Mouse (Mus musculus): ENCODE measurements around the gene Magi2. TPM values are rescaled to one million over a fixed set of nuclear protein-coding genes. Genes with fewer than 3 reads are reported as not detected.

Gene Magi2
- polyA plus RNA-seq, 1 experiment from 2014 or later = 7.3 TPM

GRCm38 (mm10) chr5:19717296-19717695 is 490.5 kb downstream of the Magi2 start:
- Histone ChIP-seq H3K27me3 (ENCODE audit: control insufficient read depth, insufficient read depth, low read length) (no peaks in the 10 kb centered on the region), H3K9ac (replicated peaks; ENCODE audit: low read depth, low read length) (no peak overlapping the region), H3K4me2 (replicated peaks; ENCODE audit: low read depth, low read length) (no peak overlapping the region), H3K9me3 (ENCODE audit: control insufficient read depth, low read depth, low read length) (no peaks in the 10 kb centered on the region), H3K4me3 (ENCODE audit: low read depth, low read length) (no peak overlapping the region), H3K4me1 (ENCODE audit: control insufficient read depth, insufficient read depth, low read length) (no peaks in the 10 kb centered on the region), H3K36me3 (ENCODE audit: control insufficient read depth, insufficient read depth, low read length) (no peaks in the 10 kb centered on the region), H3K27ac (ENCODE audit: low read length) (no peak overlapping the region)
- WGBS = 79% methylated on average over 2 of the region's 2 CpGs
- no peak for ATAC-seq (ENCODE audit: insufficient number of reproducible peaks, insufficient read depth, low FRiP score, low read depth)

DNA sequence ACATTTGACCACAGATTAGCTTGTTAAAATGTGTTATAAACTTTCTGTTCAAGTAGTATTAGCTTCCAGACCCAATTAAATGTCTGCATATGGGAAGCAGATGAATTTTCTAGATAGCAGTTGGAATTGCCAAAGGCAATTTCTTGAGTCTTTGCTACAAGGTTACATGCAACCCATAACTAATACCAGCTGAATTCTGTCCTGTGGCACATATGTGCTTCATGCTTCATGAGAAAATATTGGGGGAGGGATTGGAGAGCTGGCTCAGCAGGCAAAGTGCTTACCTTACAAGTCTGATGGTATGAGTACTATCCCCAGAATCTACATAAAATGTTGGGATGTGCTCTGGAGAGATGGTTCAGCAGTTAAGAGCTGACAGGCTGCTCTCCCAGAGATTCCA is 499.4 kb downstream of the Magi2 start:
- no peaks in the 10 kb centered on the region for H3K36me3 ChIP-seq (ENCODE audit: control insufficient read depth, insufficient read depth, low read length)
- H3K9me3 ChIP-seq (ENCODE audit: control insufficient read depth, low read depth, low read length) = no peaks in the 10 kb centered on the region
- no peak overlapping the region for H3K4me2 ChIP-seq (replicated peaks; ENCODE audit: low read depth, low read length)
- no peak overlapping the region for H3K27ac ChIP-seq (ENCODE audit: low read length)
- ATAC-seq (ENCODE audit: insufficient number of reproducible peaks, insufficient read depth, low FRiP score, low read depth) = no peak
- H3K4me1 ChIP-seq (ENCODE audit: control insufficient read depth, insufficient read depth, low read length) = no peaks in the 10 kb centered on the region
- H3K9ac ChIP-seq (replicated peaks; ENCODE audit: low read depth, low read length) = no peak overlapping the region
- no peaks in the 10 kb centered on the region for H3K27me3 ChIP-seq (ENCODE audit: control insufficient read depth, insufficient read depth, low read length)
- no peak overlapping the region for H3K4me3 ChIP-seq (ENCODE audit: low read depth, low read length)

- H3K4me1 ChIP-seq (ENCODE audit: control insufficient read depth, insufficient read depth, low read length) = no peaks in the 10 kb centered on the region
- H3K9ac ChIP-seq (replicated peaks; ENCODE audit: low read depth, low read length) = no peak overlapping the region
- H3K27ac ChIP-seq (ENCODE audit: low read length) = no peak overlapping the region
- H3K27me3 ChIP-seq (ENCODE audit: control insufficient read depth, insufficient read depth, low read length) = no peaks in the 10 kb centered on the region
- no peak overlapping the region for H3K4me3 ChIP-seq (ENCODE audit: low read depth, low read length)
- ATAC-seq (ENCODE audit: insufficient number of reproducible peaks, insufficient read depth, low FRiP score, low read depth) = no peak
- no peak overlapping the region for H3K4me2 ChIP-seq (replicated peaks; ENCODE audit: low read depth, low read length)
- H3K9me3 ChIP-seq (ENCODE audit: control insufficient read depth, low read depth, low read length) = no peaks in the 10 kb centered on the region
- 82% methylated on average over 2 of the region's 2 CpGs for WGBS
- H3K36me3 ChIP-seq (ENCODE audit: control insufficient read depth, insufficient read depth, low read length) = no peaks in the 10 kb centered on the region
Measured at GRCm38 (mm10) chr5:19745376-19745775, 518.5 kb downstream of the Magi2 start.

DNA sequence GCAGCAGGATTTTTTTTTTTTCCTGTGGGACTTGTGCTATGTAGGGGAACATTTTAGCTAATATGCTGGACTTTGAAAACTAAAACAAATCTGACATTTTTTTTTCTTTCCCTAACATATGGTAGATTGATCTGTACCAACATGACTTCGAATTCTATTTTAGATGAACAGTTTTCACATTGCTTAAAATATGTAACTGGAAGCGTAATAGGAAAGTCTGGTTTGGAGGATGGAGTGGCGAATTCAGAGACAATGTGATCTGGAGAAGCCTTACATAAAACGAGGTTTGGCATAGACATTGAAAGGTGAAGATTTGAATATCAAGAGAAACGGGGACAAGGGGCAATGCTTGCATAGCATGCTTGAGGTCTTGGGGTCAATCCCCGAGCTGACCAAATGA is 519.1 kb downstream of the Magi2 start:
- Histone ChIP-seq H3K27me3 (ENCODE audit: control insufficient read depth, insufficient read depth, low read length) (no peaks in the 10 kb centered on the region), H3K36me3 (ENCODE audit: control insufficient read depth, insufficient read depth, low read length) (no peaks in the 10 kb centered on the region), H3K27ac (ENCODE audit: low read length) (no peak overlapping the region), H3K4me1 (ENCODE audit: control insufficient read depth, insufficient read depth, low read length) (no peaks in the 10 kb centered on the region), H3K9ac (replicated peaks; ENCODE audit: low read depth, low read length) (no peak overlapping the region), H3K4me2 (replicated peaks; ENCODE audit: low read depth, low read length) (no peak overlapping the region), H3K9me3 (ENCODE audit: control insufficient read depth, low read depth, low read length) (no peaks in the 10 kb centered on the region), H3K4me3 (ENCODE audit: low read depth, low read length) (no peak overlapping the region)
- 74% methylated on average over 6 of the region's 6 CpGs for WGBS
- ATAC-seq (ENCODE audit: insufficient number of reproducible peaks, insufficient read depth, low FRiP score, low read depth) = no peak

- Histone ChIP-seq H3K9me3 (ENCODE audit: control insufficient read depth, low read depth, low read length) (no peaks in the 10 kb centered on the region), H3K27me3 (ENCODE audit: control insufficient read depth, insufficient read depth, low read length) (no peaks in the 10 kb centered on the region), H3K4me2 (replicated peaks; ENCODE audit: low read depth, low read length) (no peak overlapping the region), H3K36me3 (ENCODE audit: control insufficient read depth, insufficient read depth, low read length) (no peaks in the 10 kb centered on the region), H3K27ac (ENCODE audit: low read length) (no peak overlapping the region), H3K4me3 (ENCODE audit: low read depth, low read length) (no peak overlapping the region), H3K9ac (replicated peaks; ENCODE audit: low read depth, low read length) (no peak overlapping the region), H3K4me1 (ENCODE audit: control insufficient read depth, insufficient read depth, low read length) (no peaks in the 10 kb centered on the region)
- 80% methylated on average over 12 of the region's 12 CpGs for WGBS
- no peak for ATAC-seq (ENCODE audit: insufficient number of reproducible peaks, insufficient read depth, low FRiP score, low read depth)
Measured at GRCm38 (mm10) chr5:19746865-19747514, 520.2 kb downstream of the Magi2 start.

DNA sequence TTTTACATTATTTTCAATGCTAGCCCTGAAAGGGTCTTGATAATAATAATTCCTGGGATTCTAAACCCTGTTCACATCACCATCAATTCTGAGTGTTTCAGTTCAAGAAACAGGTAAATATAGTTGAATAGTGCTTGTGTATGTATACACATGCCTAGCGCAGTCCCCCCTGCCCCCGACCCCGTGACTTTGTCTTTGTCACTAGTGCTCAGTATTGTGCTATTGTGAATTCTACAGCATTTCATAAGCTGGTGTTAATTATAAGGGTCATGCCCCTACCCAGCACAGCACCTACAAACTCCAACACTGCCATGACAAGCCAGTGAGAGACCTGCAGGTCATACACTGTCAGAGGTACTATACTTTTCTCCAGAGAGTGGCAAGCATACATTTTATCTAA is 520.8 kb downstream of the Magi2 start:
- Histone ChIP-seq H3K4me1 (ENCODE audit: control insufficient read depth, insufficient read depth, low read length) (no peaks in the 10 kb centered on the region), H3K4me2 (replicated peaks; ENCODE audit: low read depth, low read length) (no peak overlapping the region), H3K4me3 (ENCODE audit: low read depth, low read length) (no peak overlapping the region), H3K27ac (ENCODE audit: low read length) (no peak overlapping the region), H3K36me3 (ENCODE audit: control insufficient read depth, insufficient read depth, low read length) (no peaks in the 10 kb centered on the region), H3K9ac (replicated peaks; ENCODE audit: low read depth, low read length) (no peak overlapping the region), H3K9me3 (ENCODE audit: control insufficient read depth, low read depth, low read length) (no peaks in the 10 kb centered on the region), H3K27me3 (ENCODE audit: control insufficient read depth, insufficient read depth, low read length) (no peaks in the 10 kb centered on the region)
- 92% methylated on average over 3 of the region's 3 CpGs for WGBS
- ATAC-seq (ENCODE audit: insufficient number of reproducible peaks, insufficient read depth, low FRiP score, low read depth) = no peak

GRCm38 (mm10) chr5:19779224-19779623 is 552.4 kb downstream of the Magi2 start:
- Histone ChIP-seq H3K4me2 (replicated peaks; ENCODE audit: low read depth, low read length) (no peak overlapping the region), H3K4me1 (ENCODE audit: control insufficient read depth, insufficient read depth, low read length) (no peaks in the 10 kb centered on the region), H3K27ac (ENCODE audit: low read length) (no peak overlapping the region), H3K9ac (replicated peaks; ENCODE audit: low read depth, low read length) (no peak overlapping the region), H3K27me3 (ENCODE audit: control insufficient read depth, insufficient read depth, low read length) (no peaks in the 10 kb centered on the region), H3K36me3 (ENCODE audit: control insufficient read depth, insufficient read depth, low read length) (no peaks in the 10 kb centered on the region), H3K4me3 (ENCODE audit: low read depth, low read length) (no peak overlapping the region), H3K9me3 (ENCODE audit: control insufficient read depth, low read depth, low read length) (no peaks in the 10 kb centered on the region)
- no peak for ATAC-seq (ENCODE audit: insufficient number of reproducible peaks, insufficient read depth, low FRiP score, low read depth)
- WGBS = 59% methylated on average over 1 of the region's 1 CpGs

GRCm38 (mm10) chr5:19780076-19780475 is 553.2 kb downstream of the Magi2 start:
- no peak for ATAC-seq (ENCODE audit: insufficient number of reproducible peaks, insufficient read depth, low FRiP score, low read depth)
- Histone ChIP-seq H3K9me3 (ENCODE audit: control insufficient read depth, low read depth, low read length) (no peaks in the 10 kb centered on the region), H3K4me2 (replicated peaks; ENCODE audit: low read depth, low read length) (no peak overlapping the region), H3K9ac (replicated peaks; ENCODE audit: low read depth, low read length) (no peak overlapping the region), H3K36me3 (ENCODE audit: control insufficient read depth, insufficient read depth, low read length) (no peaks in the 10 kb centered on the region), H3K4me3 (ENCODE audit: low read depth, low read length) (no peak overlapping the region), H3K4me1 (ENCODE audit: control insufficient read depth, insufficient read depth, low read length) (no peaks in the 10 kb centered on the region), H3K27me3 (ENCODE audit: control insufficient read depth, insufficient read depth, low read length) (no peaks in the 10 kb centered on the region), H3K27ac (ENCODE audit: low read length) (no peak overlapping the region)
- WGBS = 62% methylated on average over 2 of the region's 2 CpGs

DNA sequence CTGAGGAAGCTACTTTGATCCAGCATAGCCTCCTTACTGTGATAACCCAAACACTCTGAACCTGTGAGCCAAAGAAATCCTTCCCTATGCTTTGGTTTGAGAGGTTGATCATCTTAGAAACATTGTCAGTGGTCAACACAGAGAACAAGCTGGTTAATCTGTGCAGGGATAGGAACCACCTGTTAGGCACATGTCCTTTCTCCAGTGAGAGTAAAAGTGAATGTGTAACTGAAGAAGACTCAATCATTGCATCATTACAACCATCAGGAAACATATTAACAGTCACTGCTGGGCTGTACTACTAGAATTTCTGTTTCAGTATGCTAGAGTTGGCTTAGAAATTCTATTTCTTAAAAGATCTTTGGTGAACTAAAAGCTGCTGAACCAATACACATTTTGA is 558.5 kb downstream of the Magi2 start:
- Histone ChIP-seq H3K4me1 (ENCODE audit: control insufficient read depth, insufficient read depth, low read length) (no peaks in the 10 kb centered on the region), H3K27me3 (ENCODE audit: control insufficient read depth, insufficient read depth, low read length) (no peaks in the 10 kb centered on the region), H3K9me3 (ENCODE audit: control insufficient read depth, low read depth, low read length) (no peaks in the 10 kb centered on the region; the same call in 1 of the 2 replicates), H3K9ac (replicated peaks; ENCODE audit: low read depth, low read length) (no peak overlapping the region), H3K27ac (ENCODE audit: low read length) (no peak overlapping the region), H3K4me2 (replicated peaks; ENCODE audit: low read depth, low read length) (no peak overlapping the region), H3K4me3 (ENCODE audit: low read depth, low read length) (no peak overlapping the region), H3K36me3 (ENCODE audit: control insufficient read depth, insufficient read depth, low read length) (no peaks in the 10 kb centered on the region)
- no peak for ATAC-seq (ENCODE audit: insufficient number of reproducible peaks, insufficient read depth, low FRiP score, low read depth)

Data from stomach, embryonic 14.5 days (tissue).